Mouse (Mus musculus) thymus, adult 2 months (tissue): ENCODE measurements around the gene Sipa1l2.

Experiments used
- CTCF ChIP-seq: fragments of 200-500 bp; IDR thresholded peaks from 2 replicates; pipeline ENCODE4 v1.5.1; 2012; ENCODE audit warnings: mild to moderate bottlenecking, control low read depth, low read length, moderate library complexity, borderline replicate concordance; ENCODE audit not compliant: control insufficient read depth, poor library complexity, insufficient read depth; ENCODE audit errors: extremely low read depth
- POLR2A ChIP-seq: fragments of 200-500 bp; IDR thresholded peaks from 2 replicates; pipeline ENCODE4 v1.6.1; 2012; ENCODE audit warnings: mild to moderate bottlenecking, low read length, control low read depth, moderate library complexity; ENCODE audit not compliant: control insufficient read depth, poor library complexity, insufficient read depth; ENCODE audit errors: extremely low read depth

GRCm38 (mm10) chr8:125379939-125380338 lies 189.7 kb downstream of the Sipa1l2 start:
- TF ChIP-seq POLR2A = no peak
- no peak for TF ChIP-seq CTCF
